Mouse (Mus musculus): Measurements from ENCODE around the gene Zfp428. TPM values are rescaled to one million over a fixed set of nuclear protein-coding genes. Genes with fewer than 3 reads are reported as not detected.
"Not testable (repeated sequence)": the region's sequence is repeated elsewhere in the genome, so short reads cannot be mapped to it uniquely, and the experiment has no call there.

Gene Zfp428
- polyA plus RNA-seq, 1 experiment = 68.5 TPM

- peaks cover 24% of the 10 kb centered on the region for H3K4me1 ChIP-seq (ENCODE audit: control insufficient read depth, insufficient read depth, low read length)
- H3K27me3 ChIP-seq (ENCODE audit: control insufficient read depth, insufficient read depth, low read length) = no peaks in the 10 kb centered on the region
- H3K4me3 ChIP-seq (replicated peaks; ENCODE audit: insufficient read depth, low read depth, low read length) = no peak overlapping the region
- no peak overlapping the region for H3K27ac ChIP-seq (ENCODE audit: insufficient read depth, low read length)
- WGBS = 83% methylated on average over 7 of the region's 7 CpGs
- TF ChIP-seq POLR2A (IDR thresholded peaks at IDR 0.05; ENCODE audit: borderline replicate concordance, insufficient read depth, low read length) = no peak
- no peak for TF ChIP-seq CTCF (IDR thresholded peaks at IDR 0.05; ENCODE audit: borderline replicate concordance, insufficient read depth, low read depth, low read length)
- no peak for DNase-seq
Observed at GRCm38 (mm10) chr7:24476856-24477255, 29.9 kb upstream of the Zfp428 start.

DNA sequence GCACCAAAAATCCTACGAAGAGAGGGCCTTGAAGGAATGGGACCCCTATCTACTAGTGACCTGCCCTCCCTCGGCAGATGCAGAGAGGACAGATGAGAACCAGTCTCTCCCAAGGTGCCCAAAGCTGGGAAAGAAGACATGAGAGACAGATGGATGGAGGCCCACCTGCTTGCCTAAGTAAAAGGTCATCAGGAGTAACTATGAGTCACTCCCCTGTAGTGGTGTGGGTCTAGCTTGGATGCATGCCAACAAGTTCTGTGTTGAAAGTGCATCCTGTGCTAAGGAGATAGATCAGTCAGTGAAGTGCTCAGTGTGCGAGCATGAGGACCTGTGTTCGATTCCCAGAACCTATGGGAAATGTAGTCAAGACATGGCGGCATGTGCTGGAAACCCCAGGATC lies 27.9 kb upstream of the Zfp428 start:
- WGBS = 89% methylated on average over 5 of the region's 5 CpGs

DNA sequence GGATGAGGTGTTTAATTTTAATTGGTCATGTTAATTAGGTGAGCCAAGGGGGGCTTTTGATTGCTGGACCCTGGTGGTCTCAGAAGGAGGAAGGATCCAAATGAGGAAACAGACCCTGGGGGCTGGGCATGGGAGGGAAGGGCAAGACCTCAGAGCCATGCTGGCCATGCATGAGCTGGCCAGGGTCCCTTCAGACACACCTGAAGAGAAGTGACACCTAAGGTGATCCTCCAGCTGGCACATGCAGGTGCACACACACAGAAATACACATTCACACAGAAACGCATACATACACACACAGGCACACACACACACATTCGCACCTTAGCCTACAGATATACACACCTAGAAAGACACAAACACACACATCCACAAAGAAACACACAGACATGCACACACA lies 27.1 kb upstream of the Zfp428 start:
- WGBS = 79% methylated on average over 2 of the region's 2 CpGs
- no peak for TF ChIP-seq POLR2A (IDR thresholded peaks at IDR 0.05; ENCODE audit: borderline replicate concordance, insufficient read depth, low read length)
- TF ChIP-seq CTCF (IDR thresholded peaks at IDR 0.05; ENCODE audit: borderline replicate concordance, insufficient read depth, low read depth, low read length) = no peak
- no peak for DNase-seq
- no peak overlapping the region for H3K27ac ChIP-seq (ENCODE audit: insufficient read depth, low read length)
- peaks cover 16% of the 10 kb centered on the region for H3K4me1 ChIP-seq (ENCODE audit: control insufficient read depth, insufficient read depth, low read length)
- H3K27me3 ChIP-seq (ENCODE audit: control insufficient read depth, insufficient read depth, low read length) = no peaks in the 10 kb centered on the region
- H3K4me3 ChIP-seq (replicated peaks; ENCODE audit: insufficient read depth, low read depth, low read length) = no peak overlapping the region

More for the DNA sequence above, 27.9 kb upstream of the Zfp428 start:
- no peak overlapping the region for H3K27ac ChIP-seq (ENCODE audit: insufficient read depth, low read length)
- no peak for DNase-seq
- TF ChIP-seq CTCF (IDR thresholded peaks at IDR 0.05; ENCODE audit: borderline replicate concordance, insufficient read depth, low read depth, low read length) = no peak
- no peak for TF ChIP-seq POLR2A (IDR thresholded peaks at IDR 0.05; ENCODE audit: borderline replicate concordance, insufficient read depth, low read length)
- H3K27me3 ChIP-seq (ENCODE audit: control insufficient read depth, insufficient read depth, low read length) = no peaks in the 10 kb centered on the region
- H3K4me1 ChIP-seq (ENCODE audit: control insufficient read depth, insufficient read depth, low read length) = peaks cover 19% of the 10 kb centered on the region
- H3K4me3 ChIP-seq (replicated peaks; ENCODE audit: insufficient read depth, low read depth, low read length) = no peak overlapping the region

GRCm38 (mm10) chr7:24480121-24480941 lies 26.5 kb upstream of the Zfp428 start:
- DNase-seq = peak; percentile 34 to 44
- 23% methylated on average over 18 of the region's 18 CpGs for WGBS
- TF ChIP-seq POLR2A (IDR thresholded peaks at IDR 0.05; ENCODE audit: borderline replicate concordance, insufficient read depth, low read length) (no peak), CTCF (IDR thresholded peaks at IDR 0.05; ENCODE audit: borderline replicate concordance, insufficient read depth, low read depth, low read length) (no peak)
- H3K4me1 ChIP-seq (ENCODE audit: control insufficient read depth, insufficient read depth, low read length) = peaks cover 13% of the 10 kb centered on the region
- H3K27ac ChIP-seq (ENCODE audit: insufficient read depth, low read length) = peak overlapping the region; percentile 35; the same call in 1 of the 2 replicates
- no peaks in the 10 kb centered on the region for H3K27me3 ChIP-seq (ENCODE audit: control insufficient read depth, insufficient read depth, low read length)
- peak overlapping the region; percentile 79 for H3K4me3 ChIP-seq (replicated peaks; ENCODE audit: insufficient read depth, low read depth, low read length)

DNA sequence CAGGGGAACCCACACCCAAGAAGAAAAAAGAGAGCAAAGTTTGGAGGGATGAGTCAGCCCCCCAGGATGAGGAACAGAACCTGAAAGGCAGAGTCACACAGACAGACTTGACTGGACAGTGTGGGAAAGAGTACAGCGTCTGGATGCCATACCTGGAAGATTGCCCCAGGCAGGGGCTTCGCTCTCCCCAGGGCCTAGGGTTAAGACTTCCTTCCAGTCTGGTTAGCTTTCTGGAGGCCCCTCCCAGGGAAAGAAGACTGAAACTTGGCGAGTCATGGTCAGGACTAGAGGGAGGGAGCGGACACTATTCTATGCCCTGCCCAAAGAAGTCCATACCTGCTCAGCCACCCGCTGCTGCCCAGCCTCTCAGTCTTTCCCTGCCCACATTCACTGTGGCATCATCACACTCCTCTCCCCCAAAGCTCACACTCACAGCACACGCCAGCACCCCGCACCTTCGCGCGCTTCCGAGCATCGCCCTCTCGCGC lies 25.8 kb upstream of the Zfp428 start:
- no peak for TF ChIP-seq CTCF (IDR thresholded peaks at IDR 0.05; ENCODE audit: borderline replicate concordance, insufficient read depth, low read depth, low read length)
- no peak for TF ChIP-seq POLR2A (IDR thresholded peaks at IDR 0.05; ENCODE audit: borderline replicate concordance, insufficient read depth, low read length)
- H3K4me1 ChIP-seq (ENCODE audit: control insufficient read depth, insufficient read depth, low read length) = peaks cover 14% of the 10 kb centered on the region
- WGBS = 2% methylated on average over 14 of the region's 14 CpGs

DNA sequence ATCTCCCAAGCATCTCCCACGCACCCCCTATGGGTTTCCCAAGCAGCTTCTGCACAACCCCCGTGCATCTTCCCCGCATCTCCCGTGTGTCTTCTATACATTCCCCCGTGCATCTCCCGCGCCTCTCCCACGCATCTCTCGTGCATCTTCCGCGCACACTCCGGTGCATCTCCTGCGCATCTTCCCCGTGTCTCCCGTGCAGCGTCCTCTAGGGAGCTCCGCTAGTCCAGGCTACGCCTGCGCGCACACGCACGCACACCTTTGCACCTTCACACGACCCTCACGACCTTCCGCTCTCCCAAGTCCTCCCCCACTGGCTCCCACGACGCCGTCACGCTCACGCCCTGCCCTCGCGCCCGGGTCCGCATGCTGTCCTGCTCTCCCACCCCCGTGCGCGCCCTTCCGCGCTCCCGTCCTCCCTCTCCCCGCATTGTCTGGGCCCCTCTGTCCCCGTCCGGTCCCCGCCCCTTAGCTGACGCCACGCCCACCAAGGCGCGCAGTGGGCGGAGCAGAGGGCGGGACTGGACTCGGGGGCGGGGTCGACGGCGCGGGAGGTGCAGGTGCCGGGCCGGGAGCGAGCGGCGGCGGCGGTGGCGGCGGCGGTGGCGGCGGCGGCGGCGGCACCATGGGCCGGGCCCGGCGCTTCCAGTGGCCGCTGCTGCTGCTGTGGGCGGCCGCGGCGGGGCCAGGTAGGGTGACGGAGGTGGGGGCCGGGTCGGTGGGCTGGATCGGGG lies 25.2 kb upstream of the Zfp428 start, which contains the start of gene Cadm4:
TSS of gene Cadm4 (plus strand) at position 550 of the 734 bp plus-strand sequence.
- WGBS = 2% methylated on average over 75 of the region's 83 CpGs
- H3K27me3 ChIP-seq (ENCODE audit: control insufficient read depth, insufficient read depth, low read length) = no peaks in the 10 kb centered on the region
- H3K27ac ChIP-seq (ENCODE audit: insufficient read depth, low read length) = peak within 1 kb of the TSS; percentile 61
- TF ChIP-seq POLR2A (IDR thresholded peaks at IDR 0.05; ENCODE audit: borderline replicate concordance, insufficient read depth, low read length) = peak; percentile 92
- no peak for TF ChIP-seq CTCF (IDR thresholded peaks at IDR 0.05; ENCODE audit: borderline replicate concordance, insufficient read depth, low read depth, low read length)
- H3K4me3 ChIP-seq (replicated peaks; ENCODE audit: insufficient read depth, low read depth, low read length) = peak within 1 kb of the TSS; percentile 88
- DNase-seq = peak; percentile 92 to 96
- H3K4me1 ChIP-seq (ENCODE audit: control insufficient read depth, insufficient read depth, low read length) = peaks cover 18% of the 10 kb centered on the region

More for the DNA sequence above, 25.8 kb upstream of the Zfp428 start:
- Histone ChIP-seq H3K27me3 (ENCODE audit: control insufficient read depth, insufficient read depth, low read length) (no peaks in the 10 kb centered on the region), H3K4me3 (replicated peaks; ENCODE audit: insufficient read depth, low read depth, low read length) (peak overlapping the region; percentile 79), H3K27ac (ENCODE audit: insufficient read depth, low read length) (peak overlapping the region; percentile 35)
- DNase-seq = peak in 1 of 2 experiments; percentile 49

DNA sequence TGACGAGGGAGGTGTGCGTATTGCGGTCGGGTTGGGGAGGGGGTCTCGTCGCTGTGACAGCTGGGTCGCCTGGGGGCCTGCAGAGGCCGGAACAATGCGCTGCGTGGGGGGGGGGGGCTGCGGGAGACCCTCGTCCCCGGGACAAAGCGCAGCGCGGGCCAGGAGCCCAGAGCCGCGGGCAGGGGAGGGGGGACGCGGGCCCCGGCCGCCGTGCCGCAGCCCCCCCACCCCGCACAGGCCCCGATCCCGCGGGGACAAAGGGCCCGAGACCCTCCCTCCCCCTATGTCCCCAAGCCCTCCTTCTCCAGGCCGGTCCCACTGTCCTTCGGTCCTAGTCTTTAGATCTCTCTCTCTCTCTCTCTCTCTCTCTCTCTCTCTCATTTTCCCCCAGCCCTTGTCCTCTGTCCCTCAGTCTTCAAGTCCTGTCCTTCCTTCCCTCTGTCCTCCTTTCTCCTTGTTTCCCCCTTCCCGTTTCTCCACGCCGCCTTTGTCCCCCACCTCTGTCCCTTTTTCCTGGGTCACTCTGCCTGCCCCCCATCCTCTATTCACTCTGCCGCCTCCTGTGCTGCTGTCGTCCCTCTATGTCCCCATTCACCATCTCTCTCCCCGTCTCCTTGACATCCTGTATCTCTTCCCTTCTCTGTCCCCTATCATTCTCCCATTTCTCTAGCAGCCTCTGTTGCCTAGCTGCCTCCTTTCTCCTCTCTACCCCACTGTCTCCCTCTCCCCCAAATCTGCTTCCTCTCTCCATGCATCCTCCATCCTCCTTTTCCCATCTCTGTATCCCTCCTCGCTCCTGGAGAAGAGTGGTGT lies 24.4 kb upstream of the Zfp428 start:
- Histone ChIP-seq H3K4me3 (replicated peaks; ENCODE audit: insufficient read depth, low read depth, low read length) (peak overlapping the region; percentile 88), H3K27me3 (ENCODE audit: control insufficient read depth, insufficient read depth, low read length) (no peaks in the 10 kb centered on the region), H3K27ac (ENCODE audit: insufficient read depth, low read length) (peak overlapping the region; percentile 61; the same call in 1 of the 2 replicates), H3K4me1 (ENCODE audit: control insufficient read depth, insufficient read depth, low read length) (peaks cover 25% of the 10 kb centered on the region)
- TF ChIP-seq CTCF (IDR thresholded peaks at IDR 0.05; ENCODE audit: borderline replicate concordance, insufficient read depth, low read depth, low read length) = no peak
- no peak for TF ChIP-seq POLR2A (IDR thresholded peaks at IDR 0.05; ENCODE audit: borderline replicate concordance, insufficient read depth, low read length)
- peak in 1 of 2 experiments; percentile 43 for DNase-seq
- 0% methylated on average over 27 of the region's 38 CpGs for WGBS

GRCm38 (mm10) chr7:24483291-24483690 lies 23.5 kb upstream of the Zfp428 start:
- peak; percentile 43 to 64 for DNase-seq
- 10% methylated on average over 6 of the region's 6 CpGs for WGBS
- H3K27ac ChIP-seq (ENCODE audit: insufficient read depth, low read length) = 0 out of 2 replicates have a peak overlapping the region, but pooled peaks have one; percentile 61
- H3K4me3 ChIP-seq (replicated peaks; ENCODE audit: insufficient read depth, low read depth, low read length) = peak overlapping the region; percentile 88
- H3K4me1 ChIP-seq (ENCODE audit: control insufficient read depth, insufficient read depth, low read length) = peaks cover 26% of the 10 kb centered on the region
- H3K27me3 ChIP-seq (ENCODE audit: control insufficient read depth, insufficient read depth, low read length) = not testable (repeated sequence)

Measured in cerebellum, adult 2 months (tissue).